Mouse (Mus musculus): ENCODE measurements around the gene Nrxn1. TPM values are rescaled to one million over a fixed set of nuclear protein-coding genes. Genes with fewer than 3 reads are reported as not detected.

Nrxn1 gene
- polyA plus RNA-seq, 1 experiment from 2014 or later = 1.7 TPM

DNA sequence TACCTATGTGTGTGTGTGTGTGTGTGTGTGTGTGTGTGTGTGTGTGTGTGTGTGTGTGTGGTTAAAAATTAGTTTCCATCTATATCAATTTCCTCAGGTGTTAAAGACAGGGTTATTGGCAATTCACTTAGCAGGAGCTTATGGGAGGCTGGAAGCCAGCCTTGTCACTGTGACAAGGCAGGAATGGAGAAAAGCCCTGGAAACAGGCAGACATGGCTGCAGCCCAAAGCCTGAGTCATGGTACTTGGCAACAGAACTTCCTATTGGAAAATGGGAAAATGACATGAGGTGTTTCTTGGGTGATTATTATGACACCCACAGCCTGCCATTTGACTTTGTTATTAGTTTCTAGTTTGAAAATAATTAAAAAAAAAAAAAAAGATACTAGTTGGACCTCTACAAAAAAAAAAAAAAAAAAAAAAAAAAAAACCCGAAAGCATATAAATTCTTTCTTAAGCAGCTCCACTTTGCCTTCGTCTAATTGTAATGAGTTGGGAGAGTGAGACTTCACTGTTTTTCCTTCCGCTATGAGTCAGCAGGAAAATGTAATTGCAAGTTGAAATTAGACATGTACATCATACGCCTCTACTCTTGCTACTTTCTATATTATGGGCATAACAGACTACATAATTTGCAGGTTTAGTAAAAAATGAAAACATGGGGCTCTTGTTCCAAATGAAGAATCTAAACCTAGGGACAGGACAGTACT lies 486.0 kb downstream of the Nrxn1 start:
- no peak overlapping the region for H3K4me3 ChIP-seq (replicated peaks; ENCODE audit: low read depth, low read length)
- no peaks in the 10 kb centered on the region for H3K27me3 ChIP-seq (ENCODE audit: insufficient read depth, low read length)
- H3K4me1 ChIP-seq (replicated peaks; ENCODE audit: insufficient read depth, low read length) = no peaks in the 10 kb centered on the region
- ATAC-seq (replicated peaks; ENCODE audit: low FRiP score, low read depth) (no peak), DNase-seq (ENCODE audit: low spot score) (no peak)
- no peak overlapping the region for H3K9ac ChIP-seq (ENCODE audit: low read depth, low read length)
- WGBS = 87% methylated on average over 4 of the region's 4 CpGs
- no peak overlapping the region for H3K27ac ChIP-seq
- TF ChIP-seq CTCF (IDR thresholded peaks at IDR 0.05; ENCODE audit: low read depth) = no peak
- H3K36me3 ChIP-seq (ENCODE audit: insufficient read depth, low read length) = no peaks in the 10 kb centered on the region
- H3K9me3 ChIP-seq (replicated peaks; ENCODE audit: low read length) = no peaks in the 10 kb centered on the region
- H3K4me2 ChIP-seq (ENCODE audit: low read length) = no peak overlapping the region

DNA sequence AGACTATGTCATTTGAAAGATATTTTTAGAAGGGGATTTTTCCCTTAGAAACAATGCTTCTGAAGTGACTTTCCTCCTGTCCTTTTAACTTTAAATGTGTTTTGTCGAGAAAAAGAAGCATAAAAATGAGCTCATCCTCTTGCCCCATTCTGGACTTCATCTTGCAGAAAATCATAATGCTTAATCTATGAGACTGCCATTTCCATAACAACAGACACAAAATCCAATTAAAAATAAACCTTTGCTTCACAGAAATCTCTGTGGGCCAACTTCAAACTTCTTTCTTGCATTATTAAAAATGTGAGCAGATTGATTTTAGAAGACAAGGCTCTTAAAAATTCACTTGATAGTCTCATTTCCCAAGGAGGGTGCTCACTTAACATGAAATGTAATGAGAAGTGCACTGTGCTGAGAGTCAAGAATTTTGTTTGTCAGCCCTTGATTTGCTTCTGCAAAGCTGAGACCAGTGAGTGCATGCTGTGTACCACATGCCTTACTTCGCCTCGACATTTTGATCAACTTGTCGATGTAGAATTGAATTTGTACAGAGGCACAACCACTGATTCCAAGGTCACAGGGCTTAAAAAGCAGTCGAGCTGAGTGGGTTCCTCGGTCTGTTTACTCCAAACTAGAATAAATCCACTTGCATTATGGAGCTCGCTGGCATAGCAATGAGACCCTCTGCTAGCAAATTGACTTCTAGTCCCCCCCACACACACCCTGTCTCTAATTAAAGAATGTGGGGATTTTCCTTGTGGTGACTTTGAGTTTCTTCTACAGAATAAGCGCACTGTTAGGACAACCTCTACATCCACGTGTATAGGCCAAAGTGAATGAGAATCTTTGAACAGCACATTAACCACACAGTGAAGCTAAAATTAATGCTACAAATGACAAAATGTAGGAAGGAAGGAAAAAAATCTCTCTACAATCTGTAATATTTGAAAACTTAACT lies 493.0 kb downstream of the Nrxn1 start:
- WGBS = 86% methylated on average over 9 of the region's 9 CpGs
- no peak for ATAC-seq (replicated peaks; ENCODE audit: low FRiP score, low read depth)
- DNase-seq (ENCODE audit: low spot score) = no peak

DNA sequence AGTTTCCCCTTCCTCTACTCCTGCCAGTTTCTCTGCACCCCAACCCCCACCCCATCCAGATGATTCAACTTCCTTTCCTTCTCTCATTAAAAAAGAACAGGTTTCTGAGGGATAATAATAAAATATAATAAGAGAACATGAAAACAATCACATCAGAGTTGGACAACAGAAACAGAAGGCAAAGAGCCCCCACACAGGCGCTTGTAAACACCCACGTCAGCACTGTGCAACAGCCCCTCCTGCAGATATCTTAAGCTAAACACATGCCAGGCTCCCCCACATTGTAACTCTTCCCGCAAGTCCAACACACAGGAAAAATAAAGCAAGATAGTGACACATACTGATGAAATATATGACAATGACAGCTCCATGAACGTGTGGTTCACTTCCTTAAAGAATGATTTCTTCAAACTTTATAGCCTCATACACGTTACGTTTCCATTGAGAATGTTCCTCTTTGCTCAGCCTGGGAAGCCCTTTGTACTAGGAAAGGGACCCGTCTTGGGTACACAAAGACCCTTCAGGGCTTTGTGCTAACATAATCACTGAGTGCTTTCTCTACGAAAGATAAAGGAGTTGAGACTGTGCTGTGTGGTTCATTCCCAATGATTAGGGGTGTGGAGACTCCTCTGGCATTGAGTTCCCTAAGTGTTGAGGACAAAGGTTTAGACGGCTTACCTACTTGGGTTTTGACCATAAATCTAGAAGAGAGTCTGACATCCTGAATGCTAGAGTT lies 497.9 kb downstream of the Nrxn1 start:
- 54% methylated on average over 9 of the region's 9 CpGs for WGBS
- Histone ChIP-seq H3K9me3 (replicated peaks; ENCODE audit: low read length) (no peaks in the 10 kb centered on the region), H3K27me3 (ENCODE audit: insufficient read depth, low read length) (no peaks in the 10 kb centered on the region), H3K4me1 (replicated peaks; ENCODE audit: insufficient read depth, low read length) (no peaks in the 10 kb centered on the region), H3K9ac (ENCODE audit: low read depth, low read length) (no peak overlapping the region), H3K27ac (no peak overlapping the region), H3K4me3 (replicated peaks; ENCODE audit: low read depth, low read length) (no peak overlapping the region), H3K4me2 (ENCODE audit: low read length) (no peak overlapping the region), H3K36me3 (ENCODE audit: insufficient read depth, low read length) (no peaks in the 10 kb centered on the region)
- ATAC-seq (replicated peaks; ENCODE audit: low FRiP score, low read depth) = no peak
- no peak for DNase-seq (ENCODE audit: low spot score)
- TF ChIP-seq CTCF (IDR thresholded peaks at IDR 0.05; ENCODE audit: low read depth) = no peak

More for the DNA sequence above, 493.0 kb downstream of the Nrxn1 start:
- Histone ChIP-seq H3K4me3 (replicated peaks; ENCODE audit: low read depth, low read length) (no peak overlapping the region), H3K27me3 (ENCODE audit: insufficient read depth, low read length) (no peaks in the 10 kb centered on the region), H3K36me3 (ENCODE audit: insufficient read depth, low read length) (no peaks in the 10 kb centered on the region), H3K4me1 (replicated peaks; ENCODE audit: insufficient read depth, low read length) (no peaks in the 10 kb centered on the region), H3K9ac (ENCODE audit: low read depth, low read length) (no peak overlapping the region), H3K27ac (no peak overlapping the region), H3K4me2 (ENCODE audit: low read length) (no peak overlapping the region), H3K9me3 (replicated peaks; ENCODE audit: low read length) (no peaks in the 10 kb centered on the region)
- TF ChIP-seq CTCF (IDR thresholded peaks at IDR 0.05; ENCODE audit: low read depth) = no peak

DNA sequence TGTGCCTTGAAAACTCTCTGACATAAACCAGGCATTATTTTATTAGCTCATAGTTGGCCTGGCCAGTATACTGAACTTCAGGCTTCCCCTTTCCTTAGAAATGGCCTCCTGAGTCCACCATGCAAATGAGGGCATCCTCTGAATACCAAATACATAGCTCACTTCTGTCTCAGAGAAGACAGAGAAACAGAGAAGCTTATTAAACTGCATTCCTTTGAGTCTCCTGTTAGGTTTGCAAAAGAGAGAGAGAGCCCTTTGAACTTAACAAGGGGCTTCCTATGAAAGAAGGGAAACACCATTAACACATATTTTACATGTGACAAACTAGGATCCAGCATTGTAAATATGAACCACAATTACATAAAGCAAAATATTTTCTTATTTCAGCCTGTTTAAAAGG lies 506.0 kb downstream of the Nrxn1 start:
- DNase-seq (ENCODE audit: low spot score) (no peak), ATAC-seq (replicated peaks; ENCODE audit: low FRiP score, low read depth) (no peak)
- H3K9ac ChIP-seq (ENCODE audit: low read depth, low read length) = no peak overlapping the region
- no peaks in the 10 kb centered on the region for H3K27me3 ChIP-seq (ENCODE audit: insufficient read depth, low read length)
- H3K4me1 ChIP-seq (replicated peaks; ENCODE audit: insufficient read depth, low read length) = no peaks in the 10 kb centered on the region
- H3K4me3 ChIP-seq (replicated peaks; ENCODE audit: low read depth, low read length) = no peak overlapping the region
- no peaks in the 10 kb centered on the region for H3K36me3 ChIP-seq (ENCODE audit: insufficient read depth, low read length)
- H3K4me2 ChIP-seq (ENCODE audit: low read length) = no peak overlapping the region
- H3K9me3 ChIP-seq (replicated peaks; ENCODE audit: low read length) = no peaks in the 10 kb centered on the region
- no peak for TF ChIP-seq CTCF (IDR thresholded peaks at IDR 0.05; ENCODE audit: low read depth)
- no peak overlapping the region for H3K27ac ChIP-seq

DNA sequence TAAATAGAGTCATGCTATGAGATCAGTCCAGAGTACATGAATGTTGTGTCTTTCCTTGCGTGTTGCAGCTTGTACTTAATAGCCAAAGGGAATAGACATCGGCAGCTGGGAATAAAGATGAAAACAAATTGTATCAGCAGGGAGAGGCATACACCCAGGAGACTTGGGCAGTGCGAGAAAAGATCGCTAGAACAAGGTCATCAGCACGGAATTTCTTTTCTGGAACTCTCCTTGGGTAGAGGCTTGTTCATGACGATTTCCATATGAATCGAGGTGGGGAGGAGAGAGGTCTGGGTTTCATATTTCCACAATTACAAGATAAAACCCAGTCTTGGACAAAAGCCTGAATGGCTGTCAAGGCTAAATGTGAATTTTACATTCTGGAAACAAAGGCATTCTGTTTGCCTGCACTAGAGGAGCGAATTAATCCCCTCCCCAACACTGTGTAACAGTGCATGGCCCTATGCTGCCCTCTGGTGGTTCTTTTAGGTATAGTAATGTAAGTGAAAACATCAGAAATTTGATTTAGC lies 508.1 kb downstream of the Nrxn1 start:
- DNase-seq (ENCODE audit: low spot score) (peak; percentile 86), ATAC-seq (replicated peaks; ENCODE audit: low FRiP score, low read depth) (peak; percentile 88)
- no peaks in the 10 kb centered on the region for H3K4me1 ChIP-seq (replicated peaks; ENCODE audit: insufficient read depth, low read length)
- H3K4me3 ChIP-seq (replicated peaks; ENCODE audit: low read depth, low read length) = no peak overlapping the region
- H3K9ac ChIP-seq (ENCODE audit: low read depth, low read length) = no peak overlapping the region
- peak overlapping the region; percentile 28; the same call in 1 of the 2 replicates for H3K4me2 ChIP-seq (ENCODE audit: low read length)
- H3K9me3 ChIP-seq (replicated peaks; ENCODE audit: low read length) = no peaks in the 10 kb centered on the region
- WGBS = 40% methylated on average over 8 of the region's 8 CpGs
- no peaks in the 10 kb centered on the region for H3K27me3 ChIP-seq (ENCODE audit: insufficient read depth, low read length)
- H3K27ac ChIP-seq = no peak overlapping the region
- TF ChIP-seq CTCF (IDR thresholded peaks at IDR 0.05; ENCODE audit: low read depth) = peak; percentile 95
- no peaks in the 10 kb centered on the region for H3K36me3 ChIP-seq (ENCODE audit: insufficient read depth, low read length)
